Mouse (Mus musculus) bone marrow, adult 2 months (tissue): Measurements from ENCODE around the gene Cyp2t4.

ENCODE experiments used
- CTCF ChIP-seq: fragments of 200-500 bp; IDR thresholded peaks from 2 replicates; pipeline ENCODE4 v1.5.1; 2011; ENCODE audit warnings: low read length, control low read depth; ENCODE audit not compliant: control insufficient read depth, insufficient read depth
- POLR2A ChIP-seq: fragments of 200-500 bp; IDR thresholded peaks from 2 replicates; pipeline ENCODE4 v1.6.1; 2011; ENCODE audit warnings: low read depth, mild to moderate bottlenecking, control low read depth, low read length, borderline replicate concordance; ENCODE audit not compliant: control insufficient read depth

GRCm38 (mm10) chr7:27184964-27185363 lies 31.4 kb downstream of the Cyp2t4 start:
- TF ChIP-seq CTCF = peak; percentile 85
- no peak for TF ChIP-seq POLR2A
